Mouse (Mus musculus): ENCODE results near the gene Fitm2. TPM values are rescaled to one million over a fixed set of nuclear protein-coding genes. Genes with fewer than 3 reads are reported as not detected.

The Fitm2 gene
- polyA plus RNA-seq, 1 experiment from 2014 or later, result 11.2 TPM

DNA sequence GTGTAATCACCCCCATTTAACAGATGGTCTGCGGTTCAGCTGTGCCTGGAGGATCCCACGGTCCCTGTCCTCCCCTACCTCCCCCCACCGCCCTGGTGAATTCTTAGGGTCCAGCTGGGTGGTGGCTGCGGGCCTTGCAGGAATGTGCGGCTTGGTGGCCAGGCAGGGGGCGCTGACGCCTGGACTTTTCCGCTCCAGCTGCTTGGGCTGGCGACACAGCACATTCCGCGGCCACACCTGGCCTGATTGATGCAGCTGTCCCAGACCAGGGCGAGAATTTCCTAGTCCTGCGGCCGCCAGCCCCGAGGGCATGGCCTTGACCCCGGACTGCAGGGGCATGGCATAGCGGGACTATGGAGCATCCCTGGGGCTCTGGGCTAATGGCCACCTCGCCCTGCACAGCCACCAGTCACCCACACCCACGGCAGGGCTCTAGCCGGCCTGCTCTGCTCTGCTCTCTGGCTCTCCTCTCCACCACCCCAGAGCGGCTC, 9.2 kb upstream of the Fitm2 start:
- H3K9ac ChIP-seq (replicated peaks), result peak overlapping the region; percentile 16; the same call in 1 of the 2 replicates
- under 1% methylated on average over 21 of the region's 21 CpGs for WGBS
- H3K36me3 ChIP-seq, result no peaks in the 10 kb centered on the region
- H3K27ac ChIP-seq (replicated peaks), result no peak overlapping the region
- H3K4me1 ChIP-seq, result peaks cover 8% of the 10 kb centered on the region
- peak overlapping the region; percentile 25 for H3K4me3 ChIP-seq
- peak; percentile 38; the same call in 1 of the 2 replicates for ATAC-seq (ENCODE audit: low FRiP score, low read depth)
- H3K27me3 ChIP-seq, result peaks cover 16% of the 10 kb centered on the region
- H3K9me3 ChIP-seq, result no peaks in the 10 kb centered on the region
- H3K4me2 ChIP-seq (replicated peaks), result peak overlapping the region; percentile 48

DNA sequence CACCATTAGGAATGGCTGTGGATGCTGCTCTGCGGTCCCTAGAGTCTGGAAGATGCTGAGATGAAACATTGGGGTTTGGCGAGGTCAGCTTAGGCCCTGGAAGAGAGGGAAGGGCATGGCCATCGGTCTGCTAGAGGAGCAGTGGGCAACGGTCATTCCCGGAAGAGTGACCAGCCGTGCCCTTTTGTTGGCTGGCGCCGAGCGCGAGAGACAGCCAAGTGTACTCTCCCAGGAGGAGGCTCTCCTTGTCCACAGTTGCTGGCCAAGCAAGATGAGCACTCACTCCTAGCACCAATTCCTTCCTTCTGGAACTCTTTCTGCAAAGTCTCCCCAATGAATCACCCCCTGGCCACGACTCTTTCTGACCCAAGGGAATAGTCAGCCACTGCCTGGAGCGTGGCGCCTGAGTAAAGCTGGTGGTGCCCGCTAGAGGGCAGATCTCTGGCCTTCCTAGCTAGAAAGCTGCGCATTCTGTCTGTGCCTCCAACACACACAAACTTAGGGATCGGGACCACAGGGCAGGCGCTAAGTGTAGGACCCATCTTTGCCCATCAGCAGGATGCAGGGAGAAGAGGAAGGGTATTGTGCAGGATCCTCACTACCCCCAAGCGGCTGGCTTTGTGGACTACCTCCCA, 7.9 kb upstream of the Fitm2 start:
- Histone ChIP-seq H3K27ac (replicated peaks) (no peak overlapping the region), H3K4me2 (replicated peaks) (no peak overlapping the region), H3K4me1 (peaks cover 8% of the 10 kb centered on the region), H3K36me3 (no peaks in the 10 kb centered on the region), H3K9me3 (no peaks in the 10 kb centered on the region), H3K27me3 (peaks cover 16% of the 10 kb centered on the region), H3K4me3 (no peak overlapping the region), H3K9ac (replicated peaks) (no peak overlapping the region)
- no peak for ATAC-seq (ENCODE audit: low FRiP score, low read depth)
- WGBS, result 50% methylated on average over 18 of the region's 18 CpGs

DNA sequence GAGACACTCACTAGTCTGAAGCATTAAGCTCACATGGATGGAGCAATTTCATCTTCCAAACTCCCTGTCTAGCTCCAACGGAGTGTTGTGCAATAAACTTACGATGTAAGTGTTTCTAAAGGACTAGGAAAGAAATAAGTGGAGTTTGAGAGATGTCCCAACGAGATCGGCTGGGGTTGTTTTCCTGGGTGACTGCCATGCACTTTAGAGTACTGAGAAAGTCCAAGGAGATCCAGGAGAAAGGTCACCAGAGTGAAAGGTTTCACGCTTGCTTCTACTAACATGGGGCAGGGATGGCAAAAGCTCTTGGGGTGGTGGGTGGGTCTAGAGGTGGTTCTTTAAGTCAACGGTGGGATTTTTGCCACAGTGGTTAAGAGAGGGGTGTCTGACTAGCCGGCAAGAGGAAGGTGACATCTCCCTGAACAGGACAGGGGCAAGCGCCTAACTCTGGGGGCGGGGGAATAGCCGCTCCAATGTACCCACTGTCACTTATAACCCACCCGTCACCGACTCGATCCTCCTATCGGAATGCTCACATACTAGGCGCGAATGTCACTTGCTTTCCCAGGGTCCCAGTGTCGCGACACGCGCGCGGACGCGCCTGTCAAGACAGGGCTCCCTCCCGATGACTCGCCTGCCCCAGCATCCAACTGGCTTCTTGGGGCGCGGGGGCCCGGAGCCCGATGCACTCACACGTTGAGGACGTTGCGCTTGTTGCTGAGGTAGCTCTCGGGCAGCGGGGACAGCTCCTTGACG, 541 bp downstream of the Fitm2 start:
- Histone ChIP-seq H3K9ac (replicated peaks) (peak overlapping the region; percentile 81), H3K9me3 (no peaks in the 10 kb centered on the region), H3K27me3 (no peaks in the 10 kb centered on the region), H3K4me3 (peak overlapping the region; percentile 84), H3K36me3 (peaks cover 28% of the 10 kb centered on the region), H3K4me2 (replicated peaks) (peak overlapping the region; percentile 68), H3K27ac (replicated peaks) (peak overlapping the region; percentile 63), H3K4me1 (peaks cover 9% of the 10 kb centered on the region)
- WGBS, result 5% methylated on average over 36 of the region's 36 CpGs
- peak; percentile 81; the same call in 1 of the 2 replicates for ATAC-seq (ENCODE audit: low FRiP score, low read depth)

DNA sequence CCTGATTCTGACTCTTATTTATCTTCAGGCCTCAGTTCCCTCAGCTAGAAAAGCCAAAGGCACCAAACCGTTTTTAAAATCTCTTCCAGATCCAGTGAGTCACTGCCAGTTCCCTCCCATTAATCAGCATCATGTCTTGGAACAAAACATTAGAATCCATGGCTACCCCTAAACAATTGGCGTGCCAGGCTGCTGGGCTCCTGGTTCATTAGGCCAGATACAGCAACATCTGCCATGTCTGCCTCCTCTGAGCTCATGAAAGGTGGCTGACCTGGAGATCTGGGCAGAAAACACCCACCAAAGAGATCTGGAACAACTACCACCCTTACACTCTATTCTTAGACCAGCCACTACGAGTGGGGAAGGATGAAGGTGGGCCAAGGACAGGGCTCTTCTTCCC, 1.3 kb downstream of the Fitm2 start:
- 84% methylated on average over 3 of the region's 3 CpGs for WGBS
- H3K9ac ChIP-seq (replicated peaks), result peak overlapping the region; percentile 81; the same call in 1 of the 2 replicates

DNA sequence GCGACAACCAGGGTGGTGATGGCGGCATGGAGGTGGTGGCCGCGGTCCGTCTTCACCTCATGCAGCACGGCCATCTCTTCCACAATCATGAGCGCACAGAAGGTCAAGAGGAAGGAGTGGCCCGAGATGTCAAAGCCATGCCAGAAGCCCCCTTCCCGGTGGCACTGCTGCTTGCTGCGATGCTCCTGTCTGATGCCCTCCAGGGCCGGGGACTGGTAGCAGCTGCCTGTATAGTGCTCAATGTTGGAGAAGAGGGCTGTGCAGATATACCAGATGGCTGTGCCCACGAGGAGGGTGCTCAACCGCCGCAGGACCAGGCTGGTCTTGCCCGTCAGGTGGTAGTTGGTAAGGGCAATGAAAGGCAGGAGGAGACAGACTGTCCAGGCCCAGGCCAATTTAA, 2.7 kb downstream of the Fitm2 start:
- Histone ChIP-seq H3K9ac (replicated peaks) (no peak overlapping the region), H3K4me3 (no peak overlapping the region), H3K27ac (replicated peaks) (no peak overlapping the region), H3K27me3 (no peaks in the 10 kb centered on the region), H3K9me3 (no peaks in the 10 kb centered on the region), H3K36me3 (peaks cover 32% of the 10 kb centered on the region), H3K4me2 (replicated peaks) (no peak overlapping the region), H3K4me1 (peaks cover 9% of the 10 kb centered on the region)
- ATAC-seq (ENCODE audit: low FRiP score, low read depth), result no peak
- 93% methylated on average over 15 of the region's 15 CpGs for WGBS

More for the DNA sequence above, 1.3 kb downstream of the Fitm2 start:
- H3K36me3 ChIP-seq, result peaks cover 32% of the 10 kb centered on the region
- no peak overlapping the region for H3K4me3 ChIP-seq
- H3K27ac ChIP-seq (replicated peaks), result no peak overlapping the region
- H3K4me2 ChIP-seq (replicated peaks), result peak overlapping the region; percentile 68
- ATAC-seq (ENCODE audit: low FRiP score, low read depth), result no peak
- H3K9me3 ChIP-seq, result no peaks in the 10 kb centered on the region
- no peaks in the 10 kb centered on the region for H3K27me3 ChIP-seq
- H3K4me1 ChIP-seq, result peaks cover 9% of the 10 kb centered on the region

GRCm38 (mm10) chr2:163468866-163469265, 3.6 kb downstream of the Fitm2 start:
- ATAC-seq (ENCODE audit: low FRiP score, low read depth), result no peak
- Histone ChIP-seq H3K27ac (replicated peaks) (no peak overlapping the region), H3K27me3 (no peaks in the 10 kb centered on the region), H3K4me1 (peaks cover 9% of the 10 kb centered on the region), H3K36me3 (peaks cover 32% of the 10 kb centered on the region), H3K9me3 (no peaks in the 10 kb centered on the region), H3K9ac (replicated peaks) (no peak overlapping the region), H3K4me3 (no peak overlapping the region), H3K4me2 (replicated peaks) (no peak overlapping the region)
- 93% methylated on average over 6 of the region's 6 CpGs for WGBS

GRCm38 (mm10) chr2:163467585-163467984, 4.8 kb downstream of the Fitm2 start:
- no peak overlapping the region for H3K4me2 ChIP-seq (replicated peaks)
- no peak overlapping the region for H3K4me3 ChIP-seq
- H3K4me1 ChIP-seq, result peaks cover 9% of the 10 kb centered on the region
- H3K27ac ChIP-seq (replicated peaks), result no peak overlapping the region
- H3K9me3 ChIP-seq, result no peaks in the 10 kb centered on the region
- no peaks in the 10 kb centered on the region for H3K27me3 ChIP-seq
- H3K36me3 ChIP-seq, result peaks cover 32% of the 10 kb centered on the region
- no peak overlapping the region for H3K9ac ChIP-seq (replicated peaks)
- ATAC-seq (ENCODE audit: low FRiP score, low read depth), result no peak
- WGBS, result 91% methylated on average over 6 of the region's 6 CpGs

DNA sequence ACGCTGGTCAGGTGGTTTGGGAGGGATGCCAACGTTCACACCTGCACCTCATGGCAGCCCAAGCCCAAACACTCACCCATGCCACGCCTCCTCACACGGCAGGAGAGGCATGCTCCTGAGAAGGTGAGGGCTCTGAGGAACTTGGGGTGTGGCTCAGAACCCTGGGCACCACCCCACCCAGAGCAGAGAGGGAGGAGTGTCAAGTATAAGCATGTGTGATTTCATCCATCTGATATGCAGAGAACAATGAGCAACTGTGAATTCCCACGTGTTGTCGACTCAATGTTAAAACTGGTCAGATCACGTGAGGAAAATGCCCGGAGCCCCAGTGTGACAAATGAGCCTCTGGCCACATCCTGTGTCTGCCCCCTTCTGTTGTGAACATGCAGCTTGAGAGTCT, 5.7 kb downstream of the Fitm2 start:
- no peaks in the 10 kb centered on the region for H3K9me3 ChIP-seq
- no peak overlapping the region for H3K4me2 ChIP-seq (replicated peaks)
- H3K4me1 ChIP-seq, result peaks cover 7% of the 10 kb centered on the region
- no peaks in the 10 kb centered on the region for H3K27me3 ChIP-seq
- WGBS, result 78% methylated on average over 8 of the region's 8 CpGs
- ATAC-seq (ENCODE audit: low FRiP score, low read depth), result no peak
- H3K27ac ChIP-seq (replicated peaks), result no peak overlapping the region
- no peak overlapping the region for H3K4me3 ChIP-seq
- peaks cover 32% of the 10 kb centered on the region for H3K36me3 ChIP-seq
- no peak overlapping the region for H3K9ac ChIP-seq (replicated peaks)

DNA sequence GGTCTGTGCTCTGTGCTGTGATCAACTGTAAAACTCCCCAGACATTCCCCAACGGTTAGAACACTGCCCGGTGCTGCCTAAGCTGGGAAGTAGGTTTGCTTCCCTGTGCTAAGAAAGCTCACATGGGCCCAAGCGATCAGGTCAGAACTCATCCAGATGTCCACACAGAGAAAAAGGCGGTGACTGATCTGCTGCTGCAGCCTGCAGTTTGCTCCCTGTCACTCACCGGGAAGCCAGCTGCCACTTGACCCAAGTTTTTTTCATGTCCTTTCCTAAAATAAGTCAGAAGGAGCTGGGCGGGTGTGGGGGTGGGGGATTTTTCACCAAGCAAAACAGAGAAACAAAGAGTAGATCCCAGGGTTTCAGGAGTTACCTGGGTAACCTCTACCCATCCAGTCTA, 7.9 kb downstream of the Fitm2 start:
- Histone ChIP-seq H3K27ac (replicated peaks) (no peak overlapping the region), H3K4me1 (no peaks in the 10 kb centered on the region), H3K9me3 (no peaks in the 10 kb centered on the region), H3K9ac (replicated peaks) (no peak overlapping the region), H3K27me3 (no peaks in the 10 kb centered on the region), H3K4me3 (no peak overlapping the region), H3K4me2 (replicated peaks) (no peak overlapping the region), H3K36me3 (peaks cover 29% of the 10 kb centered on the region)
- WGBS, result 79% methylated on average over 6 of the region's 6 CpGs
- no peak for ATAC-seq (ENCODE audit: low FRiP score, low read depth)

DNA sequence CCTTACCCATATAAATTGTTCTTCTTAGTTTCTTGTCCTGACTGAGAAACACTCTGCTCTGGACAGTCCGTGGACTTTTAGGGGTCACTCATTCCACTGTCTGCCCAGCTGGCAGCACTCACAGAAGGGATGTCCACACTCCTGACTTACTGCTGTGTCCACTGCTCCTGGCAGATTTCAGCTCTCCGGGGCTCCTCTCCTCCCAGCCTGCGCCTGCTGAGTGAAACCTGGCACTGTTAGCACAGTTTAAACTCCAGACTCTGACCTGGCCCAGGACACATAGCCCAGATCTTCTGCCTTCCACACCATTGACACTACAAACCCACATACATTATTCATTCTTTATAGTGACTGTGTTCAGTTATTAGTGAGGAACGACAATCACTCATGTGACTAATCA, 8.4 kb downstream of the Fitm2 start:
- H3K4me3 ChIP-seq, result no peak overlapping the region
- H3K27ac ChIP-seq (replicated peaks), result no peak overlapping the region
- H3K9ac ChIP-seq (replicated peaks), result no peak overlapping the region
- WGBS, result 82% methylated on average over 4 of the region's 4 CpGs
- H3K36me3 ChIP-seq, result peaks cover 23% of the 10 kb centered on the region
- peaks cover 4% of the 10 kb centered on the region; the same call in 1 of the 2 replicates for H3K27me3 ChIP-seq
- no peaks in the 10 kb centered on the region for H3K4me1 ChIP-seq
- H3K4me2 ChIP-seq (replicated peaks), result no peak overlapping the region
- no peaks in the 10 kb centered on the region for H3K9me3 ChIP-seq
- no peak for ATAC-seq (ENCODE audit: low FRiP score, low read depth)

GRCm38 (mm10) chr2:163463251-163463769, 9.1 kb downstream of the Fitm2 start:
- Histone ChIP-seq H3K4me2 (replicated peaks) (no peak overlapping the region), H3K27ac (replicated peaks) (no peak overlapping the region), H3K4me1 (no peaks in the 10 kb centered on the region), H3K36me3 (peaks cover 17% of the 10 kb centered on the region; the same call in 1 of the 2 replicates), H3K4me3 (no peak overlapping the region), H3K9me3 (no peaks in the 10 kb centered on the region), H3K27me3 (peaks cover 11% of the 10 kb centered on the region), H3K9ac (replicated peaks) (no peak overlapping the region)
- WGBS, result 74% methylated on average over 10 of the region's 10 CpGs
- ATAC-seq (ENCODE audit: low FRiP score, low read depth), result no peak

- Histone ChIP-seq H3K9me3 (no peaks in the 10 kb centered on the region), H3K9ac (replicated peaks) (no peak overlapping the region), H3K4me2 (replicated peaks) (no peak overlapping the region), H3K4me3 (no peak overlapping the region), H3K36me3 (peaks cover 12% of the 10 kb centered on the region; the same call in 1 of the 2 replicates), H3K27ac (replicated peaks) (no peak overlapping the region), H3K4me1 (no peaks in the 10 kb centered on the region), H3K27me3 (peaks cover 16% of the 10 kb centered on the region)
- 79% methylated on average over 11 of the region's 11 CpGs for WGBS
- ATAC-seq (ENCODE audit: low FRiP score, low read depth), result no peak
These were observed 9.6 kb downstream of the Fitm2 start for GRCm38 (mm10) chr2:163462801-163463200.
